26 mouse cellular contexts compared by ENCODE assay signal in genomic region chr15:12696889-12697288, GRCm38 (mm10). TPM values are rescaled to one million over a fixed set of nuclear protein-coding genes. Genes with fewer than 3 reads are reported as not detected.
A peak's percentile ranks its signal among the peaks of the same experiment; 100 is the strongest.
DNase-seq lines count a peak whose midpoint lies in the region; ATAC-seq and TF ChIP-seq lines count a peak whose summit lies in the region.
"Had no signal": no experiment of that assay in that cellular context is flagged by ENCODE, and none has a peak within 500 bp of the region (broad histone marks: within the 10 kb centered on the region; RNA-seq: fewer than 3 reads in every experiment).

No protein-coding gene starts in this region.

- H3K27ac ChIP-seq in midbrain, embryonic 11.5 days (ENCODE audit: low read depth, low read length), result no peak overlapping the region
- no peak overlapping the region for H3K27ac ChIP-seq in midbrain, embryonic 14.5 days (replicated peaks; ENCODE audit: low read depth, low read length)
- 0 out of 2 replicates have a peak overlapping the region, but pooled peaks have one; percentile 24 for H3K27ac ChIP-seq in limb, embryonic 12.5 days
- H3K27ac ChIP-seq in forebrain, postnatal 0 days (ENCODE audit: low read depth, low read length), result no peak overlapping the region
- H3K27ac ChIP-seq: gastrocnemius, adult 2 months; hindbrain, embryonic 15.5 days; macrophage; midbrain, embryonic 12.5 days had no signal

- no peak overlapping the region for H3K9ac ChIP-seq in midbrain, embryonic 11.5 days (ENCODE audit: low read length)
- no peak overlapping the region for H3K9ac ChIP-seq in midbrain, embryonic 14.5 days (replicated peaks; ENCODE audit: low read length)
- no peak overlapping the region for H3K9ac ChIP-seq in limb, embryonic 12.5 days (replicated peaks)
- no peak overlapping the region for H3K9ac ChIP-seq in forebrain, postnatal 0 days
- H3K9ac ChIP-seq: hindbrain, embryonic 15.5 days; liver, postnatal 0 days; midbrain, embryonic 12.5 days had no signal

- peaks cover 6% of the 10 kb centered on the region; the same call in 1 of the 2 replicates for H3K4me1 ChIP-seq in midbrain, embryonic 11.5 days (ENCODE audit: control insufficient read depth, insufficient read depth, low read length)
- 0 out of 2 replicates have a peak, but pooled peaks cover 3% of the 10 kb centered on the region for H3K4me1 ChIP-seq in midbrain, embryonic 14.5 days (ENCODE audit: control insufficient read depth, insufficient read depth, low read length)
- peaks cover 34% of the 10 kb centered on the region for H3K4me1 ChIP-seq in limb, embryonic 12.5 days (replicated peaks)
- H3K4me1 ChIP-seq in forebrain, postnatal 0 days (ENCODE audit: insufficient read depth), result no peaks in the 10 kb centered on the region

- H3K4me2 ChIP-seq in midbrain, embryonic 11.5 days, result no peak overlapping the region
- no peak overlapping the region for H3K4me2 ChIP-seq in midbrain, embryonic 14.5 days (ENCODE audit: low read length)
- H3K4me2 ChIP-seq in limb, embryonic 12.5 days, result no peak overlapping the region
- no peak overlapping the region for H3K4me2 ChIP-seq in forebrain, postnatal 0 days (ENCODE audit: low read depth)
- H3K4me2 ChIP-seq: hindbrain, embryonic 15.5 days; liver, embryonic 11.5 days; midbrain, embryonic 12.5 days had no signal

- DNase-seq in kidney, adult 11 months, result peak; percentile 5
- no peak for DNase-seq in kidney, adult 18-20 months
- DNase-seq in midbrain, embryonic 11.5 days (ENCODE audit: low spot score, missing footprints), result peak; percentile 90
- no peak for DNase-seq in midbrain, embryonic 14.5 days
- no peak for DNase-seq in left cerebral cortex, postnatal 10 days (ENCODE audit: extremely low spot score in 1 of 2, low spot score in 2 of 2)
- DNase-seq in forebrain, postnatal 0 days, result no peak
- DNase-seq: adrenal gland, adult 2 months; B cell, adult 2 months; cerebellum, adult 11-12 months; cerebellum, postnatal 10 days; gastrocnemius, adult 2 months; heart, postnatal 36 days; kidney, postnatal 4 days; left cerebral cortex, postnatal 4 days; liver, postnatal 0 days; right cerebral cortex, postnatal 25 days; spleen, adult 18-20 months; thymus, postnatal 14 days had no signal

- no peaks in the 10 kb centered on the region for H3K36me3 ChIP-seq in midbrain, embryonic 11.5 days (ENCODE audit: control insufficient read depth, insufficient read depth, low read length)
- no peaks in the 10 kb centered on the region for H3K36me3 ChIP-seq in midbrain, embryonic 14.5 days (ENCODE audit: control insufficient read depth, insufficient read depth, low read length)
- no peaks in the 10 kb centered on the region for H3K36me3 ChIP-seq in limb, embryonic 12.5 days
- H3K36me3 ChIP-seq in forebrain, postnatal 0 days (ENCODE audit: insufficient read depth), result no peaks in the 10 kb centered on the region
- H3K36me3 ChIP-seq: G1E; hindbrain, embryonic 15.5 days; midbrain, embryonic 12.5 days had no signal

- ATAC-seq in midbrain, embryonic 11.5 days (ENCODE audit: low FRiP score), result no peak
- ATAC-seq in midbrain, embryonic 14.5 days (ENCODE audit: low FRiP score, low TSS enrichment), result no peak
- no peak for ATAC-seq in limb, embryonic 12.5 days (ENCODE audit: insufficient number of reproducible peaks, insufficient read depth, low FRiP score, low TSS enrichment, low read depth)
- ATAC-seq in forebrain, postnatal 0 days, result no peak
- ATAC-seq: liver, postnatal 0 days; lung, postnatal 0 days had no signal

- WGBS in midbrain, embryonic 11.5 days, result 21% methylated on average over 8 of the region's 8 CpGs
- WGBS in midbrain, embryonic 14.5 days, result 24% methylated on average over 8 of the region's 8 CpGs
- 65% methylated on average over 8 of the region's 8 CpGs for WGBS in limb, embryonic 12.5 days
- WGBS in forebrain, postnatal 0 days, result 19% methylated on average over 8 of the region's 8 CpGs

- no peak for TF ChIP-seq CTCF in forebrain, postnatal 0 days (IDR thresholded peaks at IDR 0.05; ENCODE audit: low read depth)

- no peak overlapping the region for H3K4me3 ChIP-seq in midbrain, embryonic 11.5 days (ENCODE audit: low read depth, low read length)
- H3K4me3 ChIP-seq in midbrain, embryonic 14.5 days (replicated peaks; ENCODE audit: low read depth, low read length), result no peak overlapping the region
- no peak overlapping the region for H3K4me3 ChIP-seq in limb, embryonic 12.5 days (replicated peaks)
- H3K4me3 ChIP-seq in forebrain, postnatal 0 days (ENCODE audit: low read depth, low read length), result no peak overlapping the region
- H3K4me3 ChIP-seq: gastrocnemius, adult 2 months; hindbrain, embryonic 15.5 days; midbrain, embryonic 12.5 days had no signal

- H3K27me3 ChIP-seq in midbrain, embryonic 11.5 days (ENCODE audit: control insufficient read depth, insufficient read depth, low read length), result no peaks in the 10 kb centered on the region
- no peaks in the 10 kb centered on the region for H3K27me3 ChIP-seq in midbrain, embryonic 14.5 days (ENCODE audit: control insufficient read depth, insufficient read depth, low read length)
- no peaks in the 10 kb centered on the region for H3K27me3 ChIP-seq in limb, embryonic 12.5 days
- no peaks in the 10 kb centered on the region for H3K27me3 ChIP-seq in forebrain, postnatal 0 days (ENCODE audit: insufficient read depth, low read length)
- H3K27me3 ChIP-seq: CH12.LX; hindbrain, embryonic 15.5 days; midbrain, embryonic 12.5 days had no signal

- intact Hi-C loops in left cerebral cortex, postnatal 10 days (cut with DNase I), result loop anchor here (5.0 kb wide), 1 partner anchor 40 kb away; the partner anchor contains the start of gene Pdzd2

- H3K9me3 ChIP-seq in midbrain, embryonic 11.5 days (ENCODE audit: control insufficient read depth, low read length), result no peaks in the 10 kb centered on the region
- no peaks in the 10 kb centered on the region for H3K9me3 ChIP-seq in midbrain, embryonic 14.5 days (ENCODE audit: control insufficient read depth, low read length)
- H3K9me3 ChIP-seq in limb, embryonic 12.5 days, result no peaks in the 10 kb centered on the region
- no peaks in the 10 kb centered on the region for H3K9me3 ChIP-seq in forebrain, postnatal 0 days (ENCODE audit: low read length)
- H3K9me3 ChIP-seq: G1E; hindbrain, embryonic 15.5 days; midbrain, embryonic 12.5 days had no signal

RNA-seq across cellular contexts. Expression of gene Pdzd2, which starts 42.8 kb away (rescaled TPM):
- polyA plus RNA-seq in midbrain, embryonic 11.5 days (2014; fragmentation: Nextera tagmentation; extraction: Ambion mirVana), result 5.2 and 6.5 TPM in 2 replicates
- 9.8 and 11.2 TPM in 2 replicates for polyA plus RNA-seq in midbrain, embryonic 14.5 days (2014; fragmentation: Nextera tagmentation; extraction: Ambion mirVana)
- 26.2 and 32.5 TPM in 2 replicates for polyA plus RNA-seq in limb, embryonic 12.5 days (2016; fragmentation: Nextera tagmentation; extraction: Ambion mirVana)
- total RNA-seq in left cerebral cortex, postnatal 10 days (2021), result 100 to 1,000 TPM; 106 to 114 TPM
- total RNA-seq in forebrain, postnatal 0 days (2014; rRNA removed), result 18.9 and 27.9 TPM in 2 replicates
- polyA plus RNA-seq in forebrain, postnatal 0 days (2015; fragmentation: Nextera tagmentation; extraction: Ambion mirVana), result 6.7 and 9.4 TPM in 2 replicates
- polyA plus RNA-seq: macrophage had no signal

Comparison
In these comparisons a context has a peak if more than half of its experiments do, and no peak if none do; other contexts are left out.
1. DNase-seq: peak in kidney, adult 11 months (single experiment) and midbrain, embryonic 11.5 days (single experiment); none in kidney, adult 18-20 months (single experiment), midbrain, embryonic 14.5 days (single experiment), left cerebral cortex, postnatal 10 days (0 of 2) and forebrain, postnatal 0 days (single experiment).